Mouse (Mus musculus) forebrain, embryonic 10.5 days (tissue): ENCODE data around the gene Ppil6. TPM values are rescaled to one million over a fixed set of nuclear protein-coding genes. Genes with fewer than 3 reads are reported as not detected.

Experiments
- DNase-seq: peaks from one replicate; pipeline ENCODE4 v3.0.0-alpha.2; 2017; ENCODE audit warnings: low spot score; ENCODE audit errors: extremely low spot score
- H3K27ac ChIP-seq: fragments of 300-500 bp; sonication (generic); 2 replicates; pipeline ENCODE4 v1.5.1; 2016; ENCODE audit warnings: mild to moderate bottlenecking
- H3K27me3 ChIP-seq: fragments of 300-500 bp; sonication (generic); 2 replicates; pipeline ENCODE4 v1.6.1; 2016; ENCODE audit warnings: mild to moderate bottlenecking; ENCODE audit not compliant: poor library complexity, severe bottlenecking
- H3K36me3 ChIP-seq: fragments of 300-500 bp; sonication (generic); replicated peaks from 2 replicates; pipeline ENCODE4 v1.6.1; 2016; ENCODE audit warnings: mild to moderate bottlenecking, moderate library complexity
- H3K4me1 ChIP-seq: fragments of 300-500 bp; sonication (generic); 2 replicates; pipeline ENCODE4 v1.6.1; 2016
- H3K4me3 ChIP-seq: fragments of 300-500 bp; sonication (generic); 2 replicates; pipeline ENCODE4 v1.5.1; 2016; ENCODE audit warnings: mild to moderate bottlenecking, moderate library complexity
- H3K9me3 ChIP-seq: fragments of 300-500 bp; sonication (generic); 2 replicates; pipeline ENCODE4 v1.6.1; 2016; ENCODE audit warnings: mild to moderate bottlenecking, moderate library complexity
- WGBS: fragments of 180-500 bp; shearing (Covaris S2); methylation state at CpG from one replicate; pipeline ENCODE4 v1.1.7; 2016; 5-methylcytosine and 5-hydroxymethylcytosine counted together
- polyA plus RNA-seq: library from polyadenylated mRNA; unstranded; fragments of >200 nt; fragmentation: Nextera tagmentation; extraction: Ambion mirVana; gene quantifications from 2 replicates; pipeline ENCODE4 v1.2.1, GENCODE M21; 2016

The Ppil6 gene
- polyA plus RNA-seq, 1 experiment from 2014 or later, result 0.71 TPM

DNA sequence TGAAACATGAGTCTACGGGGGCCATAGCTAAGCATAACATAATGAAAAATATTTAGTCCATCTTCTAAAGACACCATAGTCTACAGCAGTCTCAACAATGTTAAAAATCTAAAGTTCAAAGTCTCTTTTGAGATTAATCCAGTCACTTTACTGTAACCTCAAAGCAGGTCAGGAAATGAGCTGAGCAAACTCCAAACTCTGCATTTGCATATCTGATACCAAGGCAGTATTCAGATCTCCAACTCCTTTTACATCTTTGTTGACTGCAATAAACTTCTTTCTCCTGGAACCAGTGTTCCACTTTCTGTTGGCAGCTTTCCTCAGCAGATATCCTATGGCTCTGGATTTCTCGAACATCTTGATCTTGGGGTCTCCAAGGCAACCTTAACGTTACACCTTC is 19.5 kb upstream of the Ppil6 start:
- Histone ChIP-seq H3K9me3 (no peaks in the 10 kb centered on the region), H3K36me3 (peaks cover 12% of the 10 kb centered on the region), H3K4me3 (no peak overlapping the region), H3K27ac (no peak overlapping the region), H3K27me3 (no peaks in the 10 kb centered on the region), H3K4me1 (peaks cover 10% of the 10 kb centered on the region)
- no peak for DNase-seq
- WGBS, result 92% methylated on average over 3 of the region's 3 CpGs

DNA sequence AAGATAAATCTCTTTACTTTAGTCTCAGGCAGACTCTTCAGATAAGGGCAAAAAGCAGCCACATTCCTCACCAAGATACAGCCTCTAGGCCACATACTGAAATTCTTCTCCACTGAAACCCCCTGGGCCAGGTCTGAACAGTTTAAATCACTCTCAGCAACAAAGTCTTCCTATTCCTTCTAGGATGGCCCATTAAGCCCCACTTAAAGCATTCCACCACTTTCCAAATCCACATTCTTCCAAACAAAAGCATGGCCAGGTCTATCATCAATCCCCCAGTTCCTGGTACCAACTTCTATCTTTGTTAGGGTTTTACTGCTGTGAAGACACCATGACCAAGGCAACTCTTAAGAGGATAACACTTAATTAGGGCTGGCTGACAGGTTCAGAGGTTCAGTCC is 17.7 kb upstream of the Ppil6 start:
- no peaks in the 10 kb centered on the region for H3K9me3 ChIP-seq
- no peaks in the 10 kb centered on the region; the same call in 1 of the 2 replicates for H3K36me3 ChIP-seq
- DNase-seq, result no peak
- H3K4me3 ChIP-seq, result no peak overlapping the region
- H3K4me1 ChIP-seq, result peaks cover 23% of the 10 kb centered on the region
- no peak overlapping the region for H3K27ac ChIP-seq
- no peaks in the 10 kb centered on the region for H3K27me3 ChIP-seq

GRCm38 (mm10) chr10:41472962-41473481 is 17.2 kb upstream of the Ppil6 start:
- H3K4me1 ChIP-seq, result peaks cover 27% of the 10 kb centered on the region
- no peak overlapping the region for H3K4me3 ChIP-seq
- H3K9me3 ChIP-seq, result no peaks in the 10 kb centered on the region
- DNase-seq, result no peak
- H3K27me3 ChIP-seq, result no peaks in the 10 kb centered on the region
- H3K27ac ChIP-seq, result no peak overlapping the region
- 84% methylated on average over 5 of the region's 5 CpGs for WGBS
- H3K36me3 ChIP-seq, result peaks cover under 1% of the 10 kb centered on the region; the same call in 1 of the 2 replicates

DNA sequence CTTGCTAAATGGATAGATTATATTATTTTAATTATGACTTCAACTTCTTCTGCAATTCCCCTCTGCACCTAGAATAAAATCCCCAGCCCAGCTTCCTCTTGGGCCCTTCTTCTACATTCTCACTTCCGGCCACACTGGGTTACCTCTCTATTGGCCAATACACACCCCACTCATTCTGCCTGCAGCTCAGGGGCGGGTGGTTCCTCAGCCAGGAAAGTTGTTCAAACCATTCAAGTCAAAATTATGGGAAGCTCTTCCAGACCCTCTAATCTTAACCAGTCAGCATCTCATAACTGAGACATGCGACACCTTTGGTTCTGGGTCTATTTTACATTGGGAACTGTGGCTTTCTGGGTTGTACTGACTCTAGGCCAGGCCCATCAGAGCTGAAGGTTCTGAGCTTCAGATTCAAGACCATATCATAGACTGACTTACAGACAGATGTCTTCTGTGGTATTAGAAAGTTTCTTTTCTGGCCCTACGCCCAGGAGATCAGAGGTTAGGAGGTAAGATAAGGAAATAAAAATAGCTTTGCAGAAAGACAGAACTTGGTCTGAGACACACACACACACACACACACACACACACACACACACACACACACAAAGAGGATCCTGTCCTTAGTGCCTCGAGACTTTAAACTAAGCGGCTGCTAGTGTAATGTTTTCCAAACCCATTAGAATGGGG is 16.3 kb upstream of the Ppil6 start:
- peaks cover 9% of the 10 kb centered on the region for H3K36me3 ChIP-seq
- DNase-seq, result no peak
- H3K4me1 ChIP-seq, result peaks cover 32% of the 10 kb centered on the region
- H3K27me3 ChIP-seq, result no peaks in the 10 kb centered on the region
- H3K27ac ChIP-seq, result no peak overlapping the region
- no peak overlapping the region for H3K4me3 ChIP-seq
- no peaks in the 10 kb centered on the region for H3K9me3 ChIP-seq
- 85% methylated on average over 6 of the region's 6 CpGs for WGBS

DNA sequence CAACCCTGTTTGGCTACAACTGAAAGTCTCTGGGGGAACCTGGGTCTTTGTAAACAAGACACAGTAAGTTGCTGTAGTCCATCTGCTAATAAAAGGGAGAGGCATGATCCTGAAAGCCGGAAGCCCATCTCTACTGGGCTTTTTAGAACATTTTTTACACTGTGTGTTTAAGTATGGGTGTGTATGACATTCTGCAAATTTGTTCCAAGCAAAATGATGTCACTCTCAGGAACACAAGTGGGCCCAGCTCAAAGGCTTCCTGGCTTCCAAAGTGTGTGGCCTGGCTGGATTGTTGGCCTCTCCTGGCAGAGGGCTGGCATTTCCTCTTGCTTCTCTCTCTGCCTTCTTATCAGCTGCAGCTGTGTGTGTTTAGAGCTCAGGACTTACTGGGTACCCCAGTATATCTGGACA is 15.3 kb upstream of the Ppil6 start:
- WGBS, result 80% methylated on average over 1 of the region's 1 CpGs
- no peak overlapping the region for H3K27ac ChIP-seq
- no peaks in the 10 kb centered on the region for H3K27me3 ChIP-seq
- no peak overlapping the region for H3K4me3 ChIP-seq
- no peak for DNase-seq
- H3K36me3 ChIP-seq, result peaks cover 20% of the 10 kb centered on the region
- H3K9me3 ChIP-seq, result no peaks in the 10 kb centered on the region
- H3K4me1 ChIP-seq, result peaks cover 32% of the 10 kb centered on the region

DNA sequence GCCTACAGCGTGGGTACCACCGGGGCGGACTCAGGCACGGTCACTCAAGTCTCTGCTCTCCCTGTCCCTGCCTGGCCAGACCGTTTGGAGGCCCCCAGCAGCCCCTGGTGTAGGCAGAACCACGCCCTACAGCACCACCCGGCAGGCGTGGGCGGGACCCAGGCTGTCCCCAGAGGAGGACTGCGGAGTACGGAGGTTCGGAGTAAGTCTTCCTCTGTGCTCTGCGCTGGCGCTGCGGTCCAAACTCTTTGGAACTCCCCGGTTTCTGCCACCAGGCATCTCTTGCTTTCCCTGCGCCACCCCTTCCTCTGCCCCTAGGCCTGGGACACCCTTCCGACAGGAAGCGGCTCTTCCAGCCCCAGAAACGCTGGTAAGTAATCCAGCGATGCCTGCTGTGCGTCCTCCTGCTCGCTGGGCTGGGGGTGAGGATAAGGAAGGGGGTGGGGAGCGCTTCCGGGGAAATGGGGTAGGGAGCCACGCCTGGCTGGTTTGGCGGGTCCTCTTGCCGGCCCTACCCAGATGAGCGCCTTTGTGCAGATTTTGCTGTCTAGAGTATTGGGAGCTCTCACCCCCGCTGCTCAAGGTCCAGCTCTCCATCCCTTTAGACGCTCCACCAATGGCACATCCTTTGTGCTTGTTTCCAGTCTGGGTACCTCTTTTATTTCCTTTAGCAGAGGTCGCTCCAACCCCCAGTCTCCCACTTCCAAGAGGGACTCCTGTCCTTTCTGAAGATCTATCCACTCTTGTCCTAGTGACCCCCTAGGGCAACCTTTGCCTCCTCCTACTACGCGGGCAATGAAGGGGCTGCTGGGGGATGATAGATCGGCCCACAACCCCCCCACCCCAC is 13.8 kb upstream of the Ppil6 start, which contains the start of gene Mical1:
Mical1 (plus strand) TSS at position 144 of the 847 bp plus-strand sequence.
- WGBS, result 0% methylated on average over 35 of the region's 35 CpGs
- Histone ChIP-seq H3K9me3 (no peaks in the 10 kb centered on the region), H3K36me3 (peaks cover 34% of the 10 kb centered on the region), H3K27ac (peak within 1 kb of the TSS; percentile 93), H3K27me3 (no peaks in the 10 kb centered on the region), H3K4me1 (peaks cover 37% of the 10 kb centered on the region), H3K4me3 (peak within 1 kb of the TSS; percentile 76)
- peak; percentile 72 for DNase-seq

GRCm38 (mm10) chr10:41477018-41477277 is 13.3 kb upstream of the Ppil6 start:
- Histone ChIP-seq H3K9me3 (no peaks in the 10 kb centered on the region), H3K27ac (peak overlapping the region; percentile 93), H3K4me1 (peaks cover 39% of the 10 kb centered on the region), H3K27me3 (no peaks in the 10 kb centered on the region), H3K4me3 (peak overlapping the region; percentile 76), H3K36me3 (peaks cover 39% of the 10 kb centered on the region)
- DNase-seq, result peak; percentile 74
- WGBS, result 0% methylated on average over 9 of the region's 9 CpGs

GRCm38 (mm10) chr10:41477278-41478181 is 12.7 kb upstream of the Ppil6 start:
- peak overlapping the region; percentile 76 for H3K4me3 ChIP-seq
- under 1% methylated on average over 20 of the region's 20 CpGs for WGBS
- peaks cover 45% of the 10 kb centered on the region for H3K36me3 ChIP-seq

GRCm38 (mm10) chr10:41479961-41480360 is 10.3 kb upstream of the Ppil6 start:
- Histone ChIP-seq H3K27ac (no peak overlapping the region), H3K4me3 (no peak overlapping the region), H3K27me3 (no peaks in the 10 kb centered on the region), H3K4me1 (peaks cover 39% of the 10 kb centered on the region), H3K9me3 (no peaks in the 10 kb centered on the region), H3K36me3 (peaks cover 70% of the 10 kb centered on the region)
- 93% methylated on average over 3 of the region's 3 CpGs for WGBS
- DNase-seq, result no peak

More at GRCm38 (mm10) chr10:41477278-41478181, 12.7 kb upstream of the Ppil6 start:
- Histone ChIP-seq H3K9me3 (no peaks in the 10 kb centered on the region), H3K4me1 (peaks cover 39% of the 10 kb centered on the region), H3K27ac (peak overlapping the region; percentile 93), H3K27me3 (no peaks in the 10 kb centered on the region)
- peak; percentile 68 for DNase-seq

DNA sequence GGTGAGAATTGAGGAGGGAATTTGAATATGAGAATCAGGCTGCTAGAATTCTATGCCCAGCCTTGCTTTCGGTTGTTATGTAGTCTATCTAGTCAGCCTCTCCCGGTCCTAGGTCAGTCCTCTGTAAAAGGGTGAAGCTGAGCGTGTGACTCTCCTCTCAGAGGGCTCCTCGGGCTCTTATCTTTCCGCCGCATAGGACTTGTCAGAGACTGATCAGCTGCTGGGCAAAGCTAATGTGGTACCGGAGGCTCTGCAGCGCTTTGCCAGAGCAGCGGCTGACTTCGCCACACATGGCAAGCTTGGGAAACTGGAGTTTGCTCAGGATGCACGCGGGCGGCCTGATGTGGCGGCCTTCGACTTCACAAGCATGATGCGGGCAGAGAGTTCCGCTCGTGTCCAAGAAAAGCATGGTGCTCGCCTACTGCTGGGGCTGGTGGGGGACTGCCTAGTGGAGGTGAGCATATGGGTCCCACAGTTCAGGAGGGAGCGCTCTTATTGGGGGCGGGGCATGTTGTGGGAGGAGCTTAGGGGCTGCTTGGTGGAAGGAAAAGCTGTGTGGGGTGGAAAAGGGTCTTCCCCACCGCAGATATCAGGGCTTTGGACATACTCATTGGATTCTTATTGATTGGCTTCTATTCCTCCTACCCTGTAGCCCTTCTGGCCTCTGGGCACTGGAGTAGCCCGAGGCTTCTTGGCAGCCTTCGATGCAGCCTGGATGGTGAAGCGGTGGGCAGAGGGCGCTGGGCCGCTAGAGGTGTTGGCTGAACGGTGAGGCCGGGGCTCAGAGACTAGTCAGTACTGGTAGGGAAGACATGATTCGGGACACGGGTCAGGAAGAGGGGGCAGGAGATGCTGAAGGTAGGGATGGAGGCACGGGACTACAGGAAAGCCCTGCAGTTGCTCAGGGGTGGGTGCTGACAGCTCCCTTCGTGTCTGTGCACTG is 9.0 kb upstream of the Ppil6 start:
- 74% methylated on average over 33 of the region's 33 CpGs for whole genome bisulfite sequencing
- no peak for DNase-seq
- H3K36me3 ChIP-seq, result peaks cover 82% of the 10 kb centered on the region
- H3K4me1 ChIP-seq, result peaks cover 29% of the 10 kb centered on the region
- no peak overlapping the region for H3K27ac ChIP-seq
- no peak overlapping the region for H3K4me3 ChIP-seq
- H3K27me3 ChIP-seq, result no peaks in the 10 kb centered on the region
- H3K9me3 ChIP-seq, result no peaks in the 10 kb centered on the region

DNA sequence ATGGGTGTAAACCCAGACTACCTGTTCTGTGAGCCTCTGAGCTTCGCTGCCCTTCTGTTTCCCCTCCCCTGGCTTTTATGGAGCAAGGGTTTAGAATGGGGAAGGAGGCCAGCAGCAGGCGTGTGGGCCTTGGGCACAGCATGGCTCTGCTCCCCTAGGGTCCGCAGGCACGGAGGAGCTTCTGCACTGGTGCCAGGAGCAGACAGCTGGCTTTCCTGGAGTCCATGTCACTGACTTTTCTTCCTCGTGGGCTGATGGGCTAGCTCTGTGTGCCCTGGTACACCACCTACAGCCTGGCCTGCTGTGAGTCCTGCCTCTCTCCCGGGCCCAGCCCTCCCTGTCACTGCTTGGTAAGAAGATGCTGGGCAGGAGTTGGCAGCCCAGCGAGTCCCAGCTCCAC is 7.8 kb upstream of the Ppil6 start:
- DNase-seq, result no peak
- Histone ChIP-seq H3K9me3 (no peaks in the 10 kb centered on the region), H3K27ac (no peak overlapping the region), H3K4me3 (no peak overlapping the region), H3K27me3 (no peaks in the 10 kb centered on the region), H3K4me1 (peaks cover 29% of the 10 kb centered on the region), H3K36me3 (peaks cover 94% of the 10 kb centered on the region)
- WGBS, result 87% methylated on average over 7 of the region's 7 CpGs
